Mouse (Mus musculus) adipocyte (in vitro differentiated cells): ENCODE measurements at regions not wholly inside any gene's neighbourhood (a gene's known extent, or its start where the extent isn't known, plus 50 kb on each side); places are given as distances from the start of the nearest gene placed in this dataset.
A peak's percentile ranks its signal among the peaks of the same experiment; 100 is the strongest.

ENCODE experiments used
- DNase-seq: peaks from one replicate; pipeline ENCODE4 v3.0.0-alpha.2; 2016; ENCODE audit warnings: low spot score

- peak; percentile 2 for DNase-seq
These were observed 938.1 kb upstream of the Lrfn5 start for GRCm38 (mm10) chr12:60584846-60585245.
